Mouse (Mus musculus) hindbrain, embryonic 12.5 days (tissue): ENCODE measurements around the gene P2rx7. TPM values are rescaled to one million over a fixed set of nuclear protein-coding genes. Genes with fewer than 3 reads are reported as not detected.
A peak's percentile ranks its signal among the peaks of the same experiment; 100 is the strongest.

ENCODE experiments used
- ATAC-seq: fragments of 200-750 bp; cut with Nextera tagmentation; 2 replicates; pipeline ENCODE4 v1.8.0; 2017; ENCODE audit warnings: moderate TSS enrichment; ENCODE audit not compliant: low FRiP score
- H3K27ac ChIP-seq: fragments of 300-500 bp; sonication (generic); 2 replicates; pipeline ENCODE4 v1.5.1; 2016; ENCODE audit warnings: mild to moderate bottlenecking
- H3K27me3 ChIP-seq: fragments of 300-500 bp; sonication (generic); 2 replicates; pipeline ENCODE4 v1.6.1; 2016; ENCODE audit warnings: mild to moderate bottlenecking
- H3K36me3 ChIP-seq: fragments of 300-500 bp; sonication (generic); 2 replicates; pipeline ENCODE4 v1.6.1; 2016; ENCODE audit warnings: mild to moderate bottlenecking
- H3K4me1 ChIP-seq: fragments of 300-500 bp; sonication (generic); 2 replicates; pipeline ENCODE4 v1.6.1; 2016
- H3K4me2 ChIP-seq: fragments of 300-500 bp; sonication (generic); replicated peaks from 2 replicates; pipeline ENCODE4 v1.6.1; 2016; ENCODE audit warnings: mild to moderate bottlenecking
- H3K4me3 ChIP-seq: fragments of 300-500 bp; sonication (generic); 2 replicates; pipeline ENCODE4 v1.5.1; 2016; ENCODE audit warnings: mild to moderate bottlenecking
- H3K9ac ChIP-seq: fragments of 300-500 bp; sonication (generic); 2 replicates; pipeline ENCODE4 v1.6.1; 2016; ENCODE audit warnings: mild to moderate bottlenecking, moderate library complexity
- H3K9me3 ChIP-seq: fragments of 300-500 bp; sonication (generic); replicated peaks from 2 replicates; pipeline ENCODE4 v1.6.1; 2016; ENCODE audit warnings: mild to moderate bottlenecking
- WGBS: fragments of 180-500 bp; shearing (Covaris S2); methylation state at CpG from one replicate; pipeline ENCODE4 v1.1.7; 2016; 5-methylcytosine and 5-hydroxymethylcytosine counted together
- polyA plus RNA-seq: library from polyadenylated mRNA; unstranded; fragments of >200 nt; fragmentation: Nextera tagmentation; extraction: Ambion mirVana; gene quantifications from 2 replicates; pipeline ENCODE4 v1.2.1, GENCODE M21; 2016

The P2rx7 gene
- polyA plus RNA-seq, 1 experiment from 2014 or later: 3.3 TPM

DNA sequence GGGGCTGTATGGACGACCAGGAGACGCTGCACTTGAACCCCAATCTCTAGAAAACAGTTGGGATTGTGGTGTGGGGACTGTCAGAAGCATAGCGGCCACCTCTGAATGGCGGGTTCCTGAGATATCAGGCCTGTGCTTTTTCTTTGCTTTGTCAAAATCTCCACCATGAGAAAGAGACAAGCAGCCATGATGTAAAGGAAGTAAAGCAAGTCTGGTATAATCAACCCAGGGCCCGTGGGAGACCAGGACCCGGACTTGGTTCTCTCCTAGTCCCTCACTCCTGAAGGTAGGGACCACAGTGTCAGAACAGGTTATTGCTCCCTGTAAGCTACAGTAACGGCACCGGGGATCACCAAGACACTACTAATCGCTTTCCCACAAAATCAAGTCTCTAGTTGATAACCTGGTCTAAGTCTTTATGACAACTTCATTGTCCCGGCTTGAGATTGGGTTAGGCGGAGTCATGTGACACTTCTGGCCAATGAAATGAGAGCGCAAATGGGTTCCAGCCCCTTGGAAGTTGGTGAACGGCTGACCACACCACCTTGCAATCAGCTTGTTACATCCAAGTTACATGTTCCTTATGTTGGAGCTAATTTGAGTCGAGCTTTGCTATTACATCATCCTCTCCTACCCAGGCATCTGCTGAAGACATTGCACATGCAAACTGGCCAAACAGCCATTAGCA, 18.0 kb upstream of the P2rx7 start:
- H3K36me3 ChIP-seq: no peaks in the 10 kb centered on the region
- no peak for ATAC-seq
- H3K9me3 ChIP-seq: no peaks in the 10 kb centered on the region
- no peak overlapping the region for H3K9ac ChIP-seq
- no peak overlapping the region for H3K4me3 ChIP-seq
- H3K27me3 ChIP-seq: no peaks in the 10 kb centered on the region
- no peak overlapping the region for H3K4me2 ChIP-seq
- H3K4me1 ChIP-seq: peaks cover 9% of the 10 kb centered on the region
- no peak overlapping the region for H3K27ac ChIP-seq
- 90% methylated on average over 14 of the region's 14 CpGs for WGBS

DNA sequence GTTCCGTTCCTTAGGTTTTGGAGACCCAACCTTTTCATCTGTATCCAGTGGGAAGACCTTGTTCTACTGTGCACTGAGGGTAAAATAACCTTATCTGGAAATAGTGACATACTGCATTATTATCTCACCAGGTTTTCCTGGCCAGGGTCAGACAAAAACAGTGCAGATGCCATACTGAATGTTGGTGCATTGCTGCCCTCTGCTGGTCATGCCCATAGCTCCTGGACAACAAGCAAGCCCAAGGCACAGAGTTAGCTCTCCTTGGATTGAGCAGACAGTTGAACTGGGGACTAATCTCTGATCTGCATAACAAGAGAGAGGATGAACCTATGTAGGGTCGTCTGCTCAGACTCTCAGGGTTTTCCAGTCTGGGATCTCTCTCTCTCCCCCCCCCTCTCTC, 16.5 kb upstream of the P2rx7 start:
- peak; percentile 63; the same call in 1 of the 2 replicates for ATAC-seq
- Histone ChIP-seq H3K36me3 (no peaks in the 10 kb centered on the region), H3K4me1 (no peaks in the 10 kb centered on the region), H3K4me2 (no peak overlapping the region), H3K27ac (no peak overlapping the region), H3K4me3 (no peak overlapping the region), H3K9ac (no peak overlapping the region), H3K27me3 (no peaks in the 10 kb centered on the region), H3K9me3 (no peaks in the 10 kb centered on the region)
- WGBS: 40% methylated on average over 2 of the region's 2 CpGs

DNA sequence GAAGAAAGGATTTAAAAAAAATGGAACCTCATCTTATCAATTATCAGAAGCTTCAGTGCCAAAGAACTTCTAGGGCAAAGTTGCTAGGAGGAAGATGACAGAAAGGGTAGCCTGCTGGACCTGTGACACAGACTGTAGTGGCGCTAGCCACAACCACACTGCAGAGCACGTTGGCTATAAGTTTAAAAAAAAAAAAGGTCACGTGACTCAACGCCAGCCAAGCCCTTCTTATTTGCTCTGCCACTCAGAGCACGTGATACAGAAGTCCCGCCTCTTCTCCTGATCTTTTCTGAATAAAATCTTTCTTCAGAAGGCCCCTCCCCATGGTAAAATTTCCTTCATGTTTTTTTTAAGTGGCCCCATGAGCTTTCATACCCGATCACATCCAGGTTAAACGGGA, 8.5 kb upstream of the P2rx7 start:
- no peak for ATAC-seq
- H3K4me2 ChIP-seq: no peak overlapping the region
- no peaks in the 10 kb centered on the region for H3K9me3 ChIP-seq
- no peak overlapping the region for H3K27ac ChIP-seq
- H3K4me1 ChIP-seq: peaks cover 4% of the 10 kb centered on the region; the same call in 1 of the 2 replicates
- no peak overlapping the region for H3K4me3 ChIP-seq
- whole genome bisulfite sequencing: 79% methylated on average over 8 of the region's 8 CpGs
- no peak overlapping the region for H3K9ac ChIP-seq
- H3K36me3 ChIP-seq: no peaks in the 10 kb centered on the region
- no peaks in the 10 kb centered on the region for H3K27me3 ChIP-seq

GRCm38 (mm10) chr5:122636308-122636707, 7.4 kb upstream of the P2rx7 start:
- H3K27ac ChIP-seq: no peak overlapping the region
- H3K36me3 ChIP-seq: no peaks in the 10 kb centered on the region
- WGBS: 79% methylated on average over 9 of the region's 9 CpGs
- H3K27me3 ChIP-seq: no peaks in the 10 kb centered on the region
- H3K9ac ChIP-seq: no peak overlapping the region
- H3K9me3 ChIP-seq: no peaks in the 10 kb centered on the region
- H3K4me3 ChIP-seq: no peak overlapping the region
- no peak overlapping the region for H3K4me2 ChIP-seq
- ATAC-seq: no peak
- peaks cover 4% of the 10 kb centered on the region; the same call in 1 of the 2 replicates for H3K4me1 ChIP-seq

DNA sequence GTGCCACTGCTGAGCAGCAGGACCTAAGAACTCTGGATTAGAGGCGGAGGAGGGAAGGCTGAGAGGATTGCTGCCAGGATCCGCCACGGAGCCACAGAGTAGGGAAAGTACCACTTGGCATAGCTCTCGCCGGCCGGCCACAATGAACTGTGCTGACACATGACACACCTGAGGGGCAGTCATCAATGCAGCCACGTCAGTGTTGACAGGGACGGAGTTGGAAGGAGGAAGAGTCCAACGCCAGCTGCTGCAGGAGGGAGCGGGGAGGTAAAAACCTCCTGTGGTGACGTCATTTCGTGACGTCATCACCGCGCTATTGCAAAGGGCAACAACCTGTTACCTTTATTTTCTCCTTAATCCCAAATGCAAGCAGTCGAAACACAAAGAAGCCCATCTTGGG, 6.8 kb upstream of the P2rx7 start:
- 53% methylated on average over 16 of the region's 16 CpGs for WGBS
- H3K36me3 ChIP-seq: no peaks in the 10 kb centered on the region
- H3K27me3 ChIP-seq: no peaks in the 10 kb centered on the region
- no peak overlapping the region for H3K27ac ChIP-seq
- peaks cover 4% of the 10 kb centered on the region; the same call in 1 of the 2 replicates for H3K4me1 ChIP-seq
- H3K4me2 ChIP-seq: peak overlapping the region; percentile 42
- no peak overlapping the region for H3K9ac ChIP-seq
- ATAC-seq: no peak
- H3K9me3 ChIP-seq: no peaks in the 10 kb centered on the region
- H3K4me3 ChIP-seq: no peak overlapping the region

- Histone ChIP-seq H3K9ac (no peak overlapping the region), H3K36me3 (no peaks in the 10 kb centered on the region), H3K27me3 (no peaks in the 10 kb centered on the region), H3K4me1 (peaks cover 6% of the 10 kb centered on the region; the same call in 1 of the 2 replicates), H3K4me2 (no peak overlapping the region), H3K4me3 (no peak overlapping the region), H3K9me3 (no peaks in the 10 kb centered on the region), H3K27ac (no peak overlapping the region)
- no peak for ATAC-seq
- 84% methylated on average over 2 of the region's 2 CpGs for WGBS
These were observed 5.4 kb upstream of the P2rx7 start for GRCm38 (mm10) chr5:122638296-122638695.

GRCm38 (mm10) chr5:122639517-122639916, 4.2 kb upstream of the P2rx7 start:
- Histone ChIP-seq H3K4me3 (no peak overlapping the region), H3K36me3 (no peaks in the 10 kb centered on the region), H3K4me2 (no peak overlapping the region), H3K9ac (no peak overlapping the region), H3K4me1 (peaks cover 6% of the 10 kb centered on the region; the same call in 1 of the 2 replicates), H3K27me3 (no peaks in the 10 kb centered on the region), H3K27ac (no peak overlapping the region), H3K9me3 (no peaks in the 10 kb centered on the region)
- no peak for ATAC-seq
- 94% methylated on average over 4 of the region's 4 CpGs for WGBS

GRCm38 (mm10) chr5:122639986-122640385, 3.7 kb upstream of the P2rx7 start:
- Histone ChIP-seq H3K36me3 (no peaks in the 10 kb centered on the region), H3K9me3 (no peaks in the 10 kb centered on the region), H3K27me3 (no peaks in the 10 kb centered on the region), H3K27ac (no peak overlapping the region), H3K4me3 (no peak overlapping the region), H3K4me1 (peaks cover 6% of the 10 kb centered on the region; the same call in 1 of the 2 replicates), H3K4me2 (no peak overlapping the region), H3K9ac (no peak overlapping the region)
- no peak for ATAC-seq
- 83% methylated on average over 5 of the region's 5 CpGs for WGBS

DNA sequence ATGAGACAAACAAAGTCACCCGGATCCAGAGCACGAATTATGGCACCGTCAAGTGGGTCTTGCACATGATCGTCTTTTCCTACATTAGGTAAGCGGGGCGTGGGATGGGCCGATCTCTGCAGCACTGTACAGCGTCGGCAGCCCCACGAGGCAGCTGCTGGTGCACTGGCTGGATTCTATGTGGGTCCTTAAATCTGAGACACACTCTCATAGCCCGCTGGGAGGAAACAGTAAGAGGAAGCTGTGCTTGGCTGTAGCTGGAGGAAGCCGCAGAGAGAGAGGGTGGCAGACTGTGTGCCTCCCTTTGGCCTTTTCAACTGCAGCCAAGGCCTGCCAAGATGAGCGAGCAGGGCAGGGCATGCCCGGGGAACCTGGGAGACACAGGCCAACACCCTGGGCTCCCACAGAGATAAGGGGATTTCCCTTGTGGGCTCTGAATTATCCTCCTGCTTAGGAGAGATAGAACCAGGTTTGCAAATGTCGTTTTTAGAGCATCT, 448 bp downstream of the P2rx7 start:
- Histone ChIP-seq H3K36me3 (no peaks in the 10 kb centered on the region), H3K4me1 (peaks cover 2% of the 10 kb centered on the region; the same call in 1 of the 2 replicates), H3K4me3 (no peak overlapping the region), H3K4me2 (peak overlapping the region; percentile 1; the same call in 1 of the 2 replicates), H3K9ac (no peak overlapping the region), H3K9me3 (no peaks in the 10 kb centered on the region), H3K27me3 (no peaks in the 10 kb centered on the region), H3K27ac (peak overlapping the region; percentile 19; the same call in 1 of the 2 replicates)
- WGBS: 79% methylated on average over 15 of the region's 15 CpGs
- no peak for ATAC-seq

DNA sequence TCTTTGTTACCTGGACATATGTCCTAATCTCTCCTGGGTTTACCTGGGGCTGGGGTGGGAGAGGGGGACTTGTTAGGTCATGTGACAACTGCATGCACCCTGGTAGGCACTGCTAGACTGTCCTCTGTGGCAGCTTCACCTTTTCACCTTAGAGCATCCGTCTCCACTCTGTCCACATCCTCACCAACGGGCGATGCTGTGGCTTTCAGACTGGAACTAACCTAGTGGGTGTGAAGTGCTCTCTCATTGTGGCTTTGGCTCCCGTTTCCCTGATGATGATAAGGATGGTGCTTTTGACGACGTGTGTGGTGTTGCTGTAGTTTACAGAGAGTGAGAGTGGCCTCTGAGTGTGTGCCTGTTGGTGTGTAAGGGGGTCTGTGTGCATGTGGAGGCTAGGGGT, 1.6 kb downstream of the P2rx7 start:
- H3K9ac ChIP-seq: no peak overlapping the region
- H3K27ac ChIP-seq: no peak overlapping the region
- WGBS: 84% methylated on average over 6 of the region's 6 CpGs
- H3K9me3 ChIP-seq: no peaks in the 10 kb centered on the region
- H3K27me3 ChIP-seq: no peaks in the 10 kb centered on the region
- no peak overlapping the region for H3K4me2 ChIP-seq
- no peaks in the 10 kb centered on the region for H3K36me3 ChIP-seq
- peaks cover 2% of the 10 kb centered on the region; the same call in 1 of the 2 replicates for H3K4me1 ChIP-seq
- no peak overlapping the region for H3K4me3 ChIP-seq
- no peak for ATAC-seq

GRCm38 (mm10) chr5:122646050-122646449, 2.3 kb downstream of the P2rx7 start:
- Histone ChIP-seq H3K4me2 (no peak overlapping the region), H3K4me1 (peaks cover 2% of the 10 kb centered on the region; the same call in 1 of the 2 replicates), H3K36me3 (no peaks in the 10 kb centered on the region), H3K4me3 (no peak overlapping the region), H3K9me3 (no peaks in the 10 kb centered on the region), H3K27ac (no peak overlapping the region), H3K9ac (no peak overlapping the region), H3K27me3 (no peaks in the 10 kb centered on the region)
- WGBS: 90% methylated on average over 11 of the region's 11 CpGs
- no peak for ATAC-seq

- Histone ChIP-seq H3K27ac (no peak overlapping the region), H3K9ac (no peak overlapping the region)
- ATAC-seq: no peak
These were observed 3.7 kb downstream of the P2rx7 start for GRCm38 (mm10) chr5:122647256-122647924.

More at GRCm38 (mm10) chr5:122647256-122647924, 3.7 kb downstream of the P2rx7 start:
- Histone ChIP-seq H3K4me3 (no peak overlapping the region), H3K4me1 (peaks cover 4% of the 10 kb centered on the region; the same call in 1 of the 2 replicates), H3K27me3 (no peaks in the 10 kb centered on the region), H3K4me2 (no peak overlapping the region), H3K9me3 (no peaks in the 10 kb centered on the region), H3K36me3 (no peaks in the 10 kb centered on the region)
- WGBS: 79% methylated on average over 9 of the region's 9 CpGs
